Mouse (Mus musculus) heart, adult 2 months (tissue): ENCODE results near the gene Nol6.

Experiments used
- CTCF ChIP-seq: fragments of 200-600 bp; IDR thresholded peaks from 2 replicates; pipeline ENCODE4 v1.8.1; 2022; ENCODE audit warnings: antibody characterized with exemption, mild to moderate bottlenecking, moderate library complexity
- EP300 ChIP-seq: fragments of 200-500 bp; IDR thresholded peaks from 2 replicates; pipeline ENCODE4 v1.6.1; 2011; ENCODE audit warnings: low read depth, low read length, control low read depth; ENCODE audit not compliant: insufficient read depth
- POLR2A ChIP-seq: fragments of 200-500 bp; IDR thresholded peaks from 2 replicates; pipeline ENCODE4 v1.6.1; 2011; ENCODE audit warnings: mild to moderate bottlenecking, low read depth, low read length, control low read depth; ENCODE audit not compliant: insufficient read depth

DNA sequence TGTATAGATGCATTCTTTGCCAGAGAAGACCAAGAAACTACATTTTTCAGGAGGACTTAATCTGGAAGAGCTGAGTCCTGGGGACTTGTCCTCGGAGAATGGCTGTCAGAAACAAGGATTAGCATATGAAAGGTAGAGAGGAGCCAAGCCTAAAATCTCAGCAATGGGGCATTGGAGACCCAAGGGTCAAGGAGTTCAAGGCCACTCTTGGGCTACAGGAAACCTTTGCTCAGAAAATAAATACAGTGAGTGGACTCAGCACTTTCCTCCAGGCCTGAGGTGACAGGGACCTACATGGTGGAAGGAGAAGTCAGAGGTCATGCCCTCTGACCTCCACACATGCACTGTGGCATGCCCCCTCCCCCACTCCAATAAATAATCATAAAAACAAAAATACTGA, 23.3 kb downstream of the Nol6 start:
- no peak for TF ChIP-seq EP300
- no peak for TF ChIP-seq POLR2A
- TF ChIP-seq CTCF = no peak
